Mouse (Mus musculus) C2C12 (cell line): ENCODE results near the gene Ppm1b. TPM values are rescaled to one million over a fixed set of nuclear protein-coding genes. Genes with fewer than 3 reads are reported as not detected.

Experiments used
- H3K27me3 ChIP-seq: one replicate; pipeline ENCODE4 v1.6.1; 2011; ENCODE audit not compliant: control insufficient read depth, insufficient read depth, insufficient read length
- H3K36me3 ChIP-seq: one replicate; pipeline ENCODE4 v1.6.1; 2011; ENCODE audit not compliant: control insufficient read depth, insufficient read depth
- H3K4me3 ChIP-seq: one replicate; pipeline ENCODE4 v1.5.1; 2011; ENCODE audit warnings: mild to moderate bottlenecking, control low read depth; ENCODE audit not compliant: poor library complexity, insufficient read depth, severe bottlenecking
- H3K79me2 ChIP-seq: one replicate; pipeline ENCODE4 v1.6.1; 2011; ENCODE audit not compliant: control insufficient read depth, insufficient read depth
- H3K79me3 ChIP-seq: one replicate; pipeline ENCODE4 v1.6.1; 2011; ENCODE audit warnings: low read depth, control low read depth
- H3ac ChIP-seq: one replicate; pipeline ENCODE3; 2011; ENCODE audit warnings: low read depth; ENCODE audit not compliant: control insufficient read depth, insufficient read length
- CEBPB ChIP-seq: IDR thresholded peaks from one replicate; pipeline ENCODE4 v1.6.1; 2011; ENCODE audit warnings: low read depth, mild to moderate bottlenecking, control low read depth, moderate library complexity
- CTCF ChIP-seq: IDR thresholded peaks from one replicate; pipeline ENCODE4 v1.5.1; 2011; ENCODE audit not compliant: control insufficient read depth, insufficient read depth, insufficient read length
- FOSL1 ChIP-seq: IDR thresholded peaks from one replicate; pipeline ENCODE4 v1.8.0; 2011; ENCODE audit warnings: mild to moderate bottlenecking, low read length; ENCODE audit not compliant: poor library complexity, insufficient read depth, severe bottlenecking
- MAX ChIP-seq: IDR thresholded peaks from one replicate; pipeline ENCODE4 v1.6.1; 2011; ENCODE audit warnings: mild to moderate bottlenecking, control low read depth
- MYOD1 ChIP-seq: IDR thresholded peaks from one replicate; pipeline ENCODE4 v1.6.1; 2011; ENCODE audit warnings: low read depth; ENCODE audit not compliant: control insufficient read depth, insufficient read length
- MYOG ChIP-seq: IDR thresholded peaks from one replicate; pipeline ENCODE4 v1.6.1; 2011; ENCODE audit not compliant: control insufficient read depth, insufficient read length; ENCODE audit errors: extremely low read depth
- USF1 ChIP-seq: IDR thresholded peaks from one replicate; pipeline ENCODE4 v1.6.1; 2011; ENCODE audit warnings: low read depth, mild to moderate bottlenecking, control low read depth, moderate library complexity
- polyA plus RNA-seq: library from polyadenylated mRNA; unstranded; fragments of >200 nt; fragmentation: generic; extraction: Trizol; gene quantifications from one replicate; pipeline ENCODE4 v1.2.1, GENCODE M21; 2012; ENCODE audit warnings: missing spikeins

Ppm1b gene
- polyA plus RNA-seq, 1 experiment = 23.3 TPM

DNA sequence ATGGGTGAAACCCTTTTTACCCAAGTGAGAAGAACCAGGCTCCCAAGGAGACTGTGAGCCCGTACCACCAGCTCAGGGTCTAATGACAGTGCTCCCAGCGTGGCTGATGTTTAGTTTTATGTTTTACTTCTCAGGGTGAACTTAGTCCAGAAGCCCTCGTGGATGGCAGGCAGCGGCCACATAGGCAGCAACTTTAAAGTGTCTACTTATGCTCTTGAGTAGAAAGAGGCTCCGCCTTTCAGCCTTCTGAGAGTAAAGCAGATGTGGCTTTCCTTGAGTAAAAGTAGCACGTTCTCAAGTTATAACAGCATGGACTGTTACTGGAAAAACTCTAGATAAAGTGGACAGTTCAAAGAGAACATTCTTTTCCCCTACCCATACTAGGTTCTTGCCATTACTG, 39.3 kb downstream of the Ppm1b start:
- H3K79me2 ChIP-seq = peaks cover 86% of the 10 kb centered on the region
- no peaks in the 10 kb centered on the region for H3K27me3 ChIP-seq
- peaks cover 25% of the 10 kb centered on the region for H3K36me3 ChIP-seq
- H3K4me3 ChIP-seq = no peak overlapping the region
- TF ChIP-seq FOSL1 (no peak), CTCF (no peak), MYOD1 (no peak)
- H3ac ChIP-seq = no peak overlapping the region
- H3K79me3 ChIP-seq = peaks cover 54% of the 10 kb centered on the region

DNA sequence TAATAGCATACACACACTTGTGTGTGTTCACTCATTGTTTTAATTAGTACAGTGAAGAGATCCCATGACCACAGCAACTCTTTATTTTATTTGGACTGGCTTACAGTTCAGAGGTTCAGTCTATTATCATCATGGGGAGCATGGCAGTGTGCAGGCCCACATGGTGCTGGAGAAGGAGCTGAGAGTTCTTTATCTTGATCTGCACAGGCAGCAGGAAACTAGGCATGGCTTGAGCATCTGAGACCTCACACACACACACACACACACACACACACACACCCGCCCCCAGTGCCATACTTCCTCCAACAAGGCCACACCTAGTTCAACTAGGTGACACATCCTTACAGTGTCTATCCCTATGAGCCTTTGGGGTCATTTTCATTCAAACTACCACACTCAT, 41.1 kb downstream of the Ppm1b start:
- Histone ChIP-seq H3K36me3 (peaks cover 25% of the 10 kb centered on the region), H3K79me2 (peaks cover 78% of the 10 kb centered on the region), H3K79me3 (peaks cover 48% of the 10 kb centered on the region), H3K4me3 (no peak overlapping the region), H3ac (no peak overlapping the region), H3K27me3 (no peaks in the 10 kb centered on the region)
- TF ChIP-seq CEBPB = no peak
- no peak for TF ChIP-seq MAX
- no peak for TF ChIP-seq USF1
- no peak for TF ChIP-seq CTCF
- TF ChIP-seq MYOD1 = no peak
- no peak for TF ChIP-seq MYOG
- no peak for TF ChIP-seq FOSL1

DNA sequence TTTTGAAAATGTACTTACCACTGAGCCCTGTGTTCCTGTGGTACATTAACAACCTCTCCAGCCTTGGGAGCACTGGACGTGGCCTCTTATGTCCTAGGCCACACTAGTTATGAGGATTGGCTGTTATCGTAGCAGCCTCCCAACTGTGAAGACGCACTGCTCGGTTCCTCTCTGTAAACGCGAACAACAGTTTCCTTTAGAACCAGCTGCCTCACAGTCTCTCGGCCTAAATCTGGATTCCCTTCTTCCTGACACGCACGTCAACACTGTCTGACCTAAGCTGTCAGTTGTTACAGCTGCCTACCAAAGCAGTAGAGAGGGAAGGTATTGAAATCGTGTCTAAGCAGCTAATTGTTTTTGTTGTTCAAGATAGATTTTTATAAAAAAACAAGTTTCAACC, 43.1 kb downstream of the Ppm1b start:
- H3K79me2 ChIP-seq = peaks cover 69% of the 10 kb centered on the region
- no peak for TF ChIP-seq USF1
- no peak for TF ChIP-seq MAX
- TF ChIP-seq MYOG = no peak
- no peak for TF ChIP-seq CTCF
- peaks cover 24% of the 10 kb centered on the region for H3K36me3 ChIP-seq
- H3K4me3 ChIP-seq = no peak overlapping the region
- H3K79me3 ChIP-seq = peaks cover 43% of the 10 kb centered on the region
- H3K27me3 ChIP-seq = no peaks in the 10 kb centered on the region
- H3ac ChIP-seq = no peak overlapping the region

DNA sequence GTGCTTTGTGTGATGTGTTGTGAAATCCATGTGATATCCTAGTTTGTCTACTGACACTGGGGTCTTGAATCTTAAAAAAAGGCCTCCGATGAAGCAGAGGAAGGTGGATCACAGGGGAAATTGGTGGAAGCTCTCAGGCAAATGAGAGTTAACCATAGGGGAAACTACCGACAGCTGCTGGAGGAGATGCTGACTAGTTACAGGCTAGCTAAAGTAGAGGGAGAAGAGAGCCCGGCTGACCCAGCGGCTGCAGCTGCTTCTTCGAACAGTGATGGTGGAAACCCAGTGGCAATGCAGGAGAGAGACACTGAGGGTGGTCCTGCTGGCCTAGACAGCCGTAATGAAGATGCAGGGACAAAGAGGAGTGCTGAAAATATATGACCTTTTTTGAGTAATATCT, 56.9 kb downstream of the Ppm1b start:
- peaks cover 13% of the 10 kb centered on the region for H3K36me3 ChIP-seq
- H3K79me2 ChIP-seq = no peaks in the 10 kb centered on the region
- TF ChIP-seq CEBPB (no peak), CTCF (no peak), FOSL1 (no peak)
- no peaks in the 10 kb centered on the region for H3K79me3 ChIP-seq
- no peak overlapping the region for H3ac ChIP-seq
- no peaks in the 10 kb centered on the region for H3K27me3 ChIP-seq
- H3K4me3 ChIP-seq = no peak overlapping the region

DNA sequence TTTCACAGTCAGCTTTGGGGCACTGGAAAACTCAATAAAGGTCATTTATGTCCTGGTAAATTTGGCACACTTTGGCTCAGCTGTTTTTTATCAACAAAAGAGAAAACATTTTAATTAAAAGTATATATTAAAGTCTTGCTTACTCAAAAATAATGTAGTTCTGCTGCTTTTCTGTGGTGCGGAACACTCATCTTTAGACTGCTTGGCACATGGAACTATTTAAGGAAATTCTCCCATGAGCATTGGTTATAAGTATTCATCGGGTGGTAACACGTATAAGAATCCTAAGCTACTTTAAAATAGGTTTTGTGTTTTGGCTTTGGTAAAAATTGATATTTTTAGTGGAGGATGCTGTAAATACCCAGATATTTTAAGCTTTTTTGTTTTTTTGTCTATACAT, 58.1 kb downstream of the Ppm1b start:
- Histone ChIP-seq H3K36me3 (peaks cover 11% of the 10 kb centered on the region), H3K79me2 (no peaks in the 10 kb centered on the region), H3K27me3 (no peaks in the 10 kb centered on the region), H3K79me3 (no peaks in the 10 kb centered on the region), H3K4me3 (no peak overlapping the region), H3ac (no peak overlapping the region)
- TF ChIP-seq MYOD1 (no peak), MYOG (no peak), CTCF (no peak), MAX (no peak), FOSL1 (no peak), USF1 (no peak), CEBPB (no peak)

DNA sequence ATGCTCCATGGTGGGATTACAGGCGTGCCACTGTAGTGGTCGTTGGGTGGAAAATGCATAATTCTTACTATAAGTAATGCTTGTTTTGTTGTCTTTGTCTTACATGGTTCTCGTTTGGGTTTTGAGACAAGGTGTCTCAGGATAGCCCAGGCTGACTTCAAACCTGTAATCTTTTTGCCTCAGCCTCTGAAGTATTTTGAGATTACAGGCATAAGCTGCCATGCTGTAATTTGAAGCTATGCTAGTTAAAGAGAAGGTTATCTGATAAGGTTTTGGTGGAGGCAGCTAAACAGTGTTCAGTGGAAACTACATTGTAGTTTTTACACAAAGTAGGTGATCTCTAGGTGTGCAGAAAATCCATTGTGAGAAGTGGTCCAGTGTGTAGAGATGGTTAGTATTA, 61.8 kb downstream of the Ppm1b start:
- Histone ChIP-seq H3K27me3 (no peaks in the 10 kb centered on the region), H3K36me3 (peaks cover 4% of the 10 kb centered on the region), H3ac (no peak overlapping the region), H3K79me2 (no peaks in the 10 kb centered on the region), H3K79me3 (no peaks in the 10 kb centered on the region), H3K4me3 (no peak overlapping the region)
- TF ChIP-seq USF1 = no peak
- no peak for TF ChIP-seq MAX
- TF ChIP-seq CEBPB = no peak
- no peak for TF ChIP-seq CTCF
- no peak for TF ChIP-seq FOSL1
- no peak for TF ChIP-seq MYOG
